Mouse (Mus musculus) left cerebral cortex, postnatal 10 days (tissue): Measurements from ENCODE around the gene Rbpj. TPM values are rescaled to one million over a fixed set of nuclear protein-coding genes. Genes with fewer than 3 reads are reported as not detected.
A peak's percentile ranks its signal among the peaks of the same experiment; 100 is the strongest.

Experiments
- DNase-seq, 2 experiments: peaks; one replicate each; pipeline ENCODE4 v3.0.0; 2021 to 2022; ENCODE audit warnings: low spot score in 2 of 2, mixed read lengths in 1 of 2; ENCODE audit errors: extremely low spot score in 1 of 2
- intact Hi-C: fragments of 180-260 bp; cut with DNase I; formaldehyde crosslinking; loops from one replicate; pipeline ENCODE4 v1.15.1; 2025
- total RNA-seq, 2 experiments: library from RNA; stranded (reverse); gene quantifications; 2 replicates each; pipeline ENCODE4 v1.2.3; 2021

Gene Rbpj
- 10 to 100 TPM; 23.3 to 24.6 TPM for total RNA-seq

DNA sequence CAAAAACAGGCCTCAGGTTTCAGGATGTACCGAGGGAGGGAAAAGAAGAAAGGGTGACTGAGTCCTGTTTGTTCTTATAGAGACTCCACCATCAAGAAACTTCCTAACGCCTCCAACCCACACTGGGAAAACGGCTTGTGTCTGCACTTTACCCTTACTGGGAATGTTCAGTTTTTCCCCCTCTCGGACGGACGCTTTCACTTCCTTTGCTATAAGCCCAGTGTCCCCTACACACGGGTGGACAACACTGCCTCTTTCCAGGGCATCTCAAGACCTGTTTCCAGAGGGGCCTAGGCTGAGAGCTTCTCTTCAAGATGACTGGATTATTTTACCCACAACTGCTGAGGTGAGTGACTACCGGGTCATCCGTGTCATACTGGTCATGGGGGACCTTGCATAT lies at the start of gene Rbpj:
TSS of gene Rbpj (plus strand) at position 270 of the 400 bp plus-strand sequence.
- intact Hi-C loops = no loop called here
- DNase-seq = no peak

DNA sequence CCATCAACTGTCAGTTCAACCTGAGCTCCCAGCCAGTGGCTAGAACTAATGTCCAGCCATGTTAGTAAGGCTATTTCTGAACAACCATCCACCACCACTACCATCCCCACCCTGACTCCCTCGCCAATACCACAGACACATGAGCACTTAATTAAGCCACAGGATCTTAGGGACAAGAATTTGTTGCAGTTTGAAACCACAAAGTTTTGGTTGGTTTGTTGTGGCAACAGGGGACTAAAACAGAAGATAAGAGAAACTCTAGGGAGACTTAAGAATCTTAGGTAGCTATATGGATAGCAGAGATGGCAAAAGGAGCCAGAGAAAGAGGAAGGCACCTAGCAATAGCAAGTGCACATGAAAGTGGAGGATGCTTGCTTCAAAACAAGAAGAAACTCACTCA lies 45.2 kb upstream of the Rbpj start:
- DNase-seq = no peak
- intact Hi-C loops = no loop called here

GRCm38 (mm10) chr5:53421291-53421690 lies 44.7 kb upstream of the Rbpj start:
- intact Hi-C loops = no loop called here
- DNase-seq = no peak

DNA sequence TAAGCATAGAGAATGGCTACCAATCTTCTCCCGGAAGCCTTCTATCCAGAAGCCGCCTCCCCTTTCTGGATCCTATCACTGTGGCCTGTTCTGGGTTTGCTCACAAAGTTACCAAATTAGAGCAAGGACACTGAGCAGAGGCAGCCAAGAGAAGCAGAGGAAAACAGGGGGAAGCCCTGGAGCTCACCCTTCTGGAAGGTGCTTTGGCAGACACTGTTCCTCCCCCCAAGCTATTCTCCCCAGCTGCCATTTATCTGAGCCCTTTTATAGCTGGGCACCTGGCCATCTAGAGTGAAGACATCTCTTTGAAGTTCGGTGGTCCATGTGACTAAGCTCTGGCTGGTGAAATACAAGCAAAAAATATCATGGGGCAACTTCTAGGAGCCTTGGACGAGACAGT lies 38.5 kb upstream of the Rbpj start:
- intact Hi-C loops = no loop called here
- no peak for DNase-seq

GRCm38 (mm10) chr5:53429683-53430477 lies 36.1 kb upstream of the Rbpj start:
- DNase-seq = no peak

GRCm38 (mm10) chr5:53432451-53432850 lies 33.5 kb upstream of the Rbpj start:
- no peak for DNase-seq
- intact Hi-C loops = no loop called here

More at GRCm38 (mm10) chr5:53429683-53430477, 36.1 kb upstream of the Rbpj start:
- intact Hi-C loops = no loop called here

- intact Hi-C loops = no loop called here
- DNase-seq = no peak
Measured at GRCm38 (mm10) chr5:53436905-53437632, 28.9 kb upstream of the Rbpj start.

DNA sequence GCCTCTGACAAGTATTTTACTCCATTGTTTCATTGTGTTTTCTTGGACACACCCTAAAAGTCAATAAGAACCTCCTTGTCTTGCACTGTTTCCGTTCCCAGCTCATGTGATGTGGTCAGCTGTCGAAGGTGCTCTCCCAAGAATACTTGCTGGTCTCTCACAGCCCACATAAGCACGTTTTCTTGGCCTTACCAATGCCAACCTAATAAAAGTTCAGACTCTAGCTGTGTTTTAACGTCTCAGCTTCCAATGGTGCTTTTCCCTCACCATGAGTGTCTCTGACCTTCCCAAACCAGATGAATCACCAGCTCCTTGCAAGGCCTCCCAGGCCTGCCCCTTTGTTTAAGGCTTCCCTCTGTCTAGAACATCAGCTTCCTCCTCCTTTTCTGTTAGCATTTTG lies 28.2 kb upstream of the Rbpj start:
- DNase-seq = no peak
- intact Hi-C loops = no loop called here

GRCm38 (mm10) chr5:53438268-53438667 lies 27.7 kb upstream of the Rbpj start:
- DNase-seq = no peak
- intact Hi-C loops = no loop called here

GRCm38 (mm10) chr5:53439655-53440054 lies 26.3 kb upstream of the Rbpj start:
- no peak for DNase-seq
- intact Hi-C loops = no loop called here

DNA sequence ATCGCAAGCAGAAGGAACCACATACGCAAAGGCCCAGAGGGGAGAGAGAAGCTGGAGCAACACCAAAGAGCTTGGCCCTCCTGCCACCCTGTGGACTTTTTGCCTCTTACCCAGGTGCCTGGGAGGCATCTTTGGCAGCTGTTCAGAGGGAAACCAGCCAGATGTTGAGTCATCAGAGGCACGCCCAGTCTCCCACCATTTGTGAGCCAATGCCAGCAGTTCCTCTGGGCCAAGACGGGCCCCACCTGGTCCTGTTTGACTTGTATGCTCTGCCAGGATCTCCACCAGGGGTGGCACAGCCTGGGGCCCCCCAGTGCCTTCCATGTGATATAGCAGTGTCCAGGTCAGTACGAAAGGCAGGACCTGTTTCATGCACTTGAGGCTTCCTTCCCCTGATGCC lies 21.9 kb upstream of the Rbpj start:
- peak in 1 of 2 experiments; percentile 35 for DNase-seq

DNA sequence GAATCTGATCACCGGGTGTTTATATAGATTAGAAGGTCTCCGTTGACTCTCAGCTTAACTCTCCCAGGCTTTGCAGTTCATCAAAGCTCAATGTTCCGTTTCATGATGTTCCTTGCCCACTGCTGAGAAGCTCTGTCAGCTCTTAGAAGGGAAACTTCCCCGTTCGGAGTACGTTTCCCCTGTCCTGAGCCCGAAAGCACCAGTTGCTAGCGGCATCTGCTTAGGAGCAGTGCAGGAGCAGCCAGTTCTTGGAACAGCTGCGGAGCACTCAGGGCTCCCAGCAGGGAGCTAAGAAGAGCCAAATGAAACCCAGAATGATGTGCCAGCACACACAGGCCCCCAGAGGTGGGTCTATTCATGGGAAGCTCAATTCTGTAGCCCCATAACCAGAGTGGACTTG lies 15.0 kb upstream of the Rbpj start:
- DNase-seq = peak in 1 of 2 experiments; percentile 28
- intact Hi-C loops = no loop called here

More for the DNA sequence above, 21.9 kb upstream of the Rbpj start:
- intact Hi-C loops = no loop called here

- no peak for DNase-seq
- intact Hi-C loops = no loop called here
Measured at GRCm38 (mm10) chr5:53451829-53452228, 14.1 kb upstream of the Rbpj start.

DNA sequence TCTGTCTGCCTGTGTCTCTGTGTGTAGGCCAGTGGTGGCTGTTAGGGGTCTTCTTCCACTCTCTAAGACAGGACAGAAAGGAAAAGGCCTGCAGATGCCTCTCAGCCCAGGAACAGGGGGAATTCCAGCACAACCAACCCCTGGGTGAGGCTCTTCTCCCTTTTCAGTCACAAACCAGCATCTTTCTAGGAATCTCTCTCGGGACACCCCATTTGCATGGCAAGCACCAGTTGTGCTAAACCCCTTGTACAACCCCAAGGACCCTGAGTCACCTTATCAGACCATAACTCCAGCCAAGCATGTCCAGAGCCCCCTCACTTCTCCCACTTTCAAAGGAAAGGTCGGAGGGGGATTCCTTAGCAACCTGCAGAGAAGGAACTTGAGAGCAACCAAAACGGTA lies 13.0 kb upstream of the Rbpj start:
- DNase-seq = no peak
- intact Hi-C loops = no loop called here

- intact Hi-C loops = no loop called here
- DNase-seq = no peak
Measured at GRCm38 (mm10) chr5:53454706-53455105, 11.2 kb upstream of the Rbpj start.

DNA sequence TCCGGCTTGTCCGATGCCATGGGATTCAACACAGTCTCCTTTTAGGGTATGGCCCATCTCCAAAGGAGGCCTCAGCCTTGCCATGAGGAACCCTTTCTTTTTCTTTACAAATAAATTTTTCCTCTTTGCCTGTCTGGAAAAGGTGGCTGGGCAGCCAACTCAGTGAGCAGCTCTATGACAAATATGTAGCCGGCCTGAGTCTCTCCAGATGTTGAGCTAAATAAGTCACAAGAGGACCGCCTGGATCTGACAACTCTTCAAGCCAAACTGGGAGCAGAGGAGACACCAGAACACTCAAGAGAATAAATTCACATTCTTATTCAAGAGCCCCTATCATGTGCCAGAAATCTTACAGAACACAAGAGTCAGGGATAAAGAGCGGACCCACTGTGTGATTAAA lies 10.5 kb upstream of the Rbpj start:
- intact Hi-C loops = no loop called here
- no peak for DNase-seq

- intact Hi-C loops = no loop called here
Measured at GRCm38 (mm10) chr5:53460196-53460595, 5.8 kb upstream of the Rbpj start.

DNA sequence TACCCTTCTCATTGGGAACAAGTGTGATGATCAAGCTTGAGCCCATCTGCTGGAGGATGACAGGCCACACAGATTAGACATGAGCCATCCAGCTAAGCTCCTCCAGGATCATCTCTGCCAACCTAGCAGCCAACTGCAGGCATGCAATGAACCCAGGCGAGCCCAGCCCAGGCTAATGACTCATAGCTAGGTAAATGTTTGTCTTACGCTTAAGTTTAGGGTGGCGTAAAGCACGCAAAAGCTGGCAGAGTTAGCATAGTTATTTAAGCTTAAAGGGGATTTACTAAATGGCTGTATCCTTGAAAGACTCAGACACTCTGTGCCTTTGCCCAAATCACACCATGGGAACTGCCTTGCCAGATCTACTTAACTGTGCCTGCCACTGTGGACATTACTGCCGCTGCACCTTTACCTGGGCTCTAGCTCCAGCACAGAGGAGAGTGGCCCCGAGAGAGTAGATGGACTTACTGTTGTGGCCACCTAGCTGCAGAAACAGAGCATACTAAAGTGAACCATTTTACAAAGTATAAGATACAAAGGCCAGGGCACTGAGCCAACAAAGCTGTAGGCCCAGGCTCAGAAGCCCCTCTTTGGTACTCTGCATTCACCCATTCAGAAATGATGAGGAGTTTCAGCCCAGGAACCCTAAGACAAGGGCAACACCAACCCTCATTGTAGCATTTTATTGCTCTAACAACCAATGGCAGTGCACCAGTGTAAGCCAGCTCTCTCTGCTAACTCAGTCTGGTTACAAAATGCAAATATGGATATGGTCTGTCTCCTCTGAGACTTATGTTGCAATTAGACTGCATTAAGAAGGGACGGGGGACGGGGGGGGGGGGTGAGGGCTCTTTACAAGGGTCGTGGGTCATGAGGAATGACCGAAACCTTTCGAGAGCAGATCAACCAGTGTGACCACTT lies 2.6 kb upstream of the Rbpj start:
- no peak for DNase-seq
- intact Hi-C loops = no loop called here

More at GRCm38 (mm10) chr5:53460196-53460595, 5.8 kb upstream of the Rbpj start:
- DNase-seq = no peak
